Mouse (Mus musculus) intestine, embryonic 14.5 days (tissue): ENCODE measurements around the gene Gart. TPM values are rescaled to one million over a fixed set of nuclear protein-coding genes. Genes with fewer than 3 reads are reported as not detected.

ENCODE experiments used
- ATAC-seq: fragments of 200-750 bp; cut with Nextera tagmentation; replicated peaks from 2 replicates; pipeline ENCODE4 v1.8.0; 2017; ENCODE audit warnings: low read depth, moderate number of reproducible peaks, moderate TSS enrichment, moderate library complexity; ENCODE audit not compliant: low FRiP score, low TSS enrichment
- DNase-seq: peaks from one replicate; pipeline ENCODE4 v3.0.0-alpha.2; 2018; ENCODE audit warnings: low spot score
- H3K27ac ChIP-seq: fragments of 300-500 bp; sonication (generic); 2 replicates; pipeline ENCODE4 v1.5.1; 2014; ENCODE audit warnings: low read depth, mild to moderate bottlenecking, control low read depth
- H3K27me3 ChIP-seq: fragments of 300-500 bp; sonication (generic); replicated peaks from 2 replicates; pipeline ENCODE4 v1.6.1; 2014; ENCODE audit warnings: low read length, control low read depth; ENCODE audit not compliant: control insufficient read depth, insufficient read depth
- H3K36me3 ChIP-seq: fragments of 300-500 bp; sonication (generic); 2 replicates; pipeline ENCODE4 v1.6.1; 2014; ENCODE audit warnings: low read length, control low read depth; ENCODE audit not compliant: control insufficient read depth, insufficient read depth
- H3K4me1 ChIP-seq: fragments of 300-500 bp; sonication (generic); replicated peaks from 2 replicates; pipeline ENCODE4 v1.6.1; 2014; ENCODE audit warnings: low read length, control low read depth, mixed read lengths; ENCODE audit not compliant: control insufficient read depth, insufficient read depth
- H3K4me2 ChIP-seq: fragments of 300-500 bp; sonication (generic); 2 replicates; pipeline ENCODE4 v1.6.1; 2014; ENCODE audit warnings: low read length
- H3K4me3 ChIP-seq: fragments of 300-500 bp; sonication (generic); 2 replicates; pipeline ENCODE4 v1.5.1; 2014; ENCODE audit warnings: low read depth, low read length, control low read depth, mixed read lengths
- H3K9ac ChIP-seq: fragments of 300-500 bp; sonication (generic); 2 replicates; pipeline ENCODE4 v1.6.1; 2014; ENCODE audit warnings: mild to moderate bottlenecking, low read length
- H3K9me3 ChIP-seq: fragments of 300-500 bp; sonication (generic); 2 replicates; pipeline ENCODE4 v1.6.1; 2016; ENCODE audit warnings: low read length, control low read depth; ENCODE audit not compliant: control insufficient read depth
- WGBS: fragments of 180-500 bp; shearing (Covaris S2); extraction: QIAGEN DNeasy Blood & Tissue Kit; methylation state at CpG from one replicate; pipeline ENCODE4 v1.1.7; 2014; 5-methylcytosine and 5-hydroxymethylcytosine counted together
- polyA plus RNA-seq: library from polyadenylated mRNA; unstranded; fragments of >200 nt; fragmentation: Nextera tagmentation; extraction: Ambion mirVana; gene quantifications from 2 replicates; pipeline ENCODE4 v1.2.1, GENCODE M21; 2014

Gene Gart
- polyA plus RNA-seq, 1 experiment from 2014 or later, result 137 TPM

DNA sequence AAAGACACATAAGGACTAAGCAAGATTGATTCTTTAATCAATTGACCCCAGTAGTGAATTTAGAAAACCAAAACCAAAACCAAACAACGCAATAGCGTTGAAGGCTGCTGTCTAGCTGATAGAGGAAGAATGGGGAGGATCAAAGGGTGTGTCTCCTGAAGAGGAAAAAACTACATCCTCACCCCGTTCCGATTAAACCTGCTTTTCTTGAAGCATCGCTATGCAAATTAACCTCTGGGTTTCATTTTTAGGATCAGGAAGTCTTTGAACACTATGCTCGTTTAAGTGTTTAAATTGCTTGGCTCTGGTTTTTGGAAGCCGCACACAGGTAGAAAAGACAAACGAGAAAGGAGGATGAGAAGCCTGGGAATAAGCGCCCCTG is 50.4 kb downstream of the Gart start:
- peak overlapping the region; percentile 83 for H3K4me3 ChIP-seq
- H3K27me3 ChIP-seq, result no peaks in the 10 kb centered on the region
- H3K27ac ChIP-seq, result no peak overlapping the region
- peaks cover 16% of the 10 kb centered on the region for H3K4me1 ChIP-seq
- ATAC-seq, result no peak
- WGBS, result 15% methylated on average over 9 of the region's 9 CpGs
- no peaks in the 10 kb centered on the region for H3K36me3 ChIP-seq
- peak overlapping the region; percentile 92 for H3K4me2 ChIP-seq
- no peak overlapping the region for H3K9ac ChIP-seq
- H3K9me3 ChIP-seq, result no peaks in the 10 kb centered on the region
- no peak for DNase-seq

- ATAC-seq (no peak), DNase-seq (no peak)
- Histone ChIP-seq H3K4me1 (peaks cover 15% of the 10 kb centered on the region), H3K27me3 (no peaks in the 10 kb centered on the region), H3K4me2 (no peak overlapping the region), H3K9me3 (no peaks in the 10 kb centered on the region), H3K9ac (no peak overlapping the region), H3K36me3 (no peaks in the 10 kb centered on the region), H3K27ac (no peak overlapping the region), H3K4me3 (no peak overlapping the region)
- 85% methylated on average over 6 of the region's 6 CpGs for WGBS
These were observed 51.7 kb downstream of the Gart start for GRCm38 (mm10) chr16:91595076-91595475.

GRCm38 (mm10) chr16:91593262-91593661 is 53.5 kb downstream of the Gart start:
- H3K27ac ChIP-seq, result no peak overlapping the region
- ATAC-seq, result no peak
- H3K4me3 ChIP-seq, result no peak overlapping the region
- H3K27me3 ChIP-seq, result no peaks in the 10 kb centered on the region
- H3K4me1 ChIP-seq, result peaks cover 15% of the 10 kb centered on the region
- no peak for DNase-seq
- no peak overlapping the region for H3K9ac ChIP-seq
- 73% methylated on average over 3 of the region's 3 CpGs for WGBS
- no peaks in the 10 kb centered on the region for H3K9me3 ChIP-seq
- no peak overlapping the region for H3K4me2 ChIP-seq
- no peaks in the 10 kb centered on the region for H3K36me3 ChIP-seq

GRCm38 (mm10) chr16:91592162-91592561 is 54.6 kb downstream of the Gart start:
- ATAC-seq, result no peak
- H3K27ac ChIP-seq, result 0 out of 2 replicates have a peak overlapping the region, but pooled peaks have one; percentile 33
- no peaks in the 10 kb centered on the region for H3K27me3 ChIP-seq
- no peaks in the 10 kb centered on the region for H3K9me3 ChIP-seq
- H3K36me3 ChIP-seq, result no peaks in the 10 kb centered on the region
- H3K4me1 ChIP-seq, result peaks cover 15% of the 10 kb centered on the region
- WGBS, result 35% methylated on average over 8 of the region's 8 CpGs
- H3K9ac ChIP-seq, result no peak overlapping the region
- H3K4me2 ChIP-seq, result 0 out of 2 replicates have a peak overlapping the region, but pooled peaks have one; percentile 3
- H3K4me3 ChIP-seq, result no peak overlapping the region
- DNase-seq, result no peak

DNA sequence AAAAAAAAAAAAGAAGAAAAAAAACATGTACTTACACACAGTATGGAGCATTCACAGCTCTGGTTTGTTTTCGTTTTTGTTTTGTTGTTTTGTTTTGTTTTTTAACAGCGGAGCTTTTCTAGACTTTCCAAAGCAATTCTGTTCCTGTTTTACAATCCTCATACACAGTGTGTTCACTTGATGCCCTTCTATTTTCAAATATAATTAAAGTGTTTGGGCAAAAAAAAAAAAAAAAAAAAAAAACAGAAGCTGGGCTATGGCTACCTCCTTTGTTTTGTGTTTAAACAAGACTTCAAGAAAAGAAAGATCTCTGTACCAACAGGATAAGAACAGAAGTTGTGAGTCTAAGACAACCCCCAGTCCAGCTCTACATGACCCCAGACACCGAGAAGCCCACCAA is 58.0 kb downstream of the Gart start:
- Histone ChIP-seq H3K27ac (no peak overlapping the region), H3K9me3 (no peaks in the 10 kb centered on the region), H3K4me1 (peaks cover 9% of the 10 kb centered on the region; the same call in 1 of the 2 replicates), H3K9ac (no peak overlapping the region), H3K4me3 (no peak overlapping the region), H3K4me2 (no peak overlapping the region), H3K36me3 (peaks cover 7% of the 10 kb centered on the region; the same call in 1 of the 2 replicates), H3K27me3 (no peaks in the 10 kb centered on the region)
- 91% methylated on average over 3 of the region's 3 CpGs for WGBS
- no peak for ATAC-seq
- no peak for DNase-seq

DNA sequence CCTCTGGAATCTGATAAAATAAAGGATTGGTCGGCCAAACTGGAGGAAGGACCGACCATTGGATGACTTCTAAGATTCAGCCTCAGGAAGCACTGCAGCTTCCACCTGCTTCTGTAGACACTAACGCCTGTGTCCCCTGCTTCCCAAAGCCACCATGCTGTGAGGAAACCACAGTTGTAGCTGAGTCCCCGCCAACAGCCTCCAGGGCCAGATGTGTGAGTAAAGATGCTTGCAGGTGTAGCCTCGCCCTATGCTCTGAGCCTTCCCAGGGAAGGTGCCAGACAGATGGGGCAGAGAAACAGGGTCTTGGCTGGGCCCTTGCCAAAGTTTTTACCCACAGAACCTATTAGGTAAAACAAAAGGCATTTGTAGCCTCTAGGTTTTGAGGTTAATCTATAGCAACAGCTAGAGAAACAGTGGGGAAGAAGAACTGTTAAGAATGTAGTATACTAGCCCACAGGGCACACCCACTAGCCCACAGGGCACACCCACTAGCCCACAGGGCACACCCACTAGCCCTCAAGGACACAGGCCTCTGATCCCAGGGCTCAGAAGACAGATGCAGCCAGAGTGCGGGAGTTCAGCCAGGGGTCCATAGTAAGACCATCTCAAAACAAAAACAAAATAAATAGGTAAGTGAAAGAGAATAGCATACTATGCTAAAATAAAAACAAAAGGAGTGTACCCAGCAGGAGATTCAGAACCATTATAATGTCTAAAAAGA is 58.9 kb downstream of the Gart start:
- H3K27ac ChIP-seq, result no peak overlapping the region
- H3K9me3 ChIP-seq, result no peaks in the 10 kb centered on the region
- ATAC-seq (no peak), DNase-seq (no peak)
- H3K4me2 ChIP-seq, result no peak overlapping the region
- WGBS, result 75% methylated on average over 6 of the region's 6 CpGs
- no peak overlapping the region for H3K9ac ChIP-seq
- peaks cover 7% of the 10 kb centered on the region; the same call in 1 of the 2 replicates for H3K36me3 ChIP-seq
- H3K27me3 ChIP-seq, result no peaks in the 10 kb centered on the region
- no peak overlapping the region for H3K4me3 ChIP-seq
- H3K4me1 ChIP-seq, result peaks cover 9% of the 10 kb centered on the region; the same call in 1 of the 2 replicates

GRCm38 (mm10) chr16:91586244-91586643 is 60.5 kb downstream of the Gart start:
- ATAC-seq, result no peak
- peaks cover 10% of the 10 kb centered on the region for H3K36me3 ChIP-seq
- no peak overlapping the region for H3K9ac ChIP-seq
- DNase-seq, result no peak
- WGBS, result 89% methylated on average over 6 of the region's 6 CpGs
- H3K4me1 ChIP-seq, result no peaks in the 10 kb centered on the region
- H3K9me3 ChIP-seq, result no peaks in the 10 kb centered on the region
- no peak overlapping the region for H3K4me3 ChIP-seq
- H3K4me2 ChIP-seq, result no peak overlapping the region
- H3K27me3 ChIP-seq, result no peaks in the 10 kb centered on the region
- H3K27ac ChIP-seq, result no peak overlapping the region

- peaks cover 12% of the 10 kb centered on the region for H3K36me3 ChIP-seq
- no peak overlapping the region for H3K4me2 ChIP-seq
- DNase-seq (no peak), ATAC-seq (no peak)
- H3K27me3 ChIP-seq, result no peaks in the 10 kb centered on the region
- no peaks in the 10 kb centered on the region for H3K4me1 ChIP-seq
- H3K9me3 ChIP-seq, result no peaks in the 10 kb centered on the region
- H3K27ac ChIP-seq, result no peak overlapping the region
- no peak overlapping the region for H3K9ac ChIP-seq
- no peak overlapping the region for H3K4me3 ChIP-seq
- 86% methylated on average over 5 of the region's 5 CpGs for WGBS
These were observed 61.1 kb downstream of the Gart start for GRCm38 (mm10) chr16:91585617-91586016.

- Histone ChIP-seq H3K27me3 (no peaks in the 10 kb centered on the region), H3K9ac (no peak overlapping the region), H3K27ac (no peak overlapping the region), H3K4me1 (no peaks in the 10 kb centered on the region), H3K9me3 (no peaks in the 10 kb centered on the region), H3K4me3 (no peak overlapping the region), H3K4me2 (no peak overlapping the region), H3K36me3 (peaks cover 14% of the 10 kb centered on the region)
- DNase-seq, result no peak
- WGBS, result 71% methylated on average over 2 of the region's 2 CpGs
- ATAC-seq, result no peak
These were observed 64.4 kb downstream of the Gart start for GRCm38 (mm10) chr16:91582307-91582706.
